In the genomic region with DNA sequence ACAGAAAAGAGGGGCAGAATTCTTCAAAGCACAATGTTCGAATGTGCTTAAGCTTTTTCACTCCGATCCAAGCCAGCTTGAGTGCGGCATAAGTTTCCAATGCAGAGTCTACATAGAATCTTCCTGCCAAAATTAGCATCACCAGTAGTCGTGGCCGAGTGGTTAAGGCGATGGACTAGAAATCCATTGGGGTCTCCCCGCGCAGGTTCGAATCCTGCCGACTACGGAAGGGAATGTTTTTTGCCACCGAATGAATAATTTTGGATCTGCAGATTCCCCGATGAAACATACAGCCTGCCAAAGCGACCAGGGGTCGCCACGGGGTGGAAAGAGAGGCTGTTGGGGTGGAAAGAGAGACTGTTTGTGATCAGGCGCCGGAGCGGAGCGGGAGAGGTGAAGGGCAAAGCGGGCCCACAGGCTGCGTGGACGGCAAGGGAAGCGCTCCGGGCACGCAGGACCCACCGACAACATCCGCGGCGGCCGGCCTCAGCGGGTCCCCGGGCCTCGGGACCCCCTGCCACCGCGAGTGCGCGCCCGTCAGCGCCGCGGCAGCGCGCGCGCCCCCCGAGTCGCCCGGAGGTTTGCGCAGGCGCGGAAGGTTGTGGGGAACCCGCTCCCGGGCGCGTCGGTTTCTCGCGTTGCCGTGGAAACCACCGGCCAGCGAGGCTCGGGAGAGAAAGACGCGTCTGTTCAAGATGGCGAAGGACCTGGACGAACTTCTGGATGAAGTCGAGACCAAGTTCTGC, we compare ENCODE assay signal across 7 mouse cellular contexts. TPM values are rescaled to one million over a fixed set of nuclear protein-coding genes. Genes with fewer than 3 reads are reported as not detected.
A peak's percentile ranks its signal among the peaks of the same experiment; 100 is the strongest.
DNase-seq lines count a peak whose midpoint lies in the region; ATAC-seq and TF ChIP-seq lines count a peak whose summit lies in the region.

A gene (plus strand): TSS at position 579 of the 746 bp plus-strand sequence.

- H3K9ac ChIP-seq in intestine, postnatal 0 days (ENCODE audit: low read depth, low read length): peak within 1 kb of the TSS; percentile 97
- peak within 1 kb of the TSS; percentile 81 for H3K9ac ChIP-seq in midbrain, embryonic 12.5 days (replicated peaks)

- no peak for TF ChIP-seq CTCF in intestine, postnatal 0 days (IDR thresholded peaks at IDR 0.05; ENCODE audit: low read depth)
- TF ChIP-seq CTCF in small intestine, adult 2 months (IDR thresholded peaks at IDR 0.05; ENCODE audit: extremely low read depth, insufficient read length, insufficient replicate concordance, low read depth, low read length): no peak

- no peak for TF ChIP-seq POLR2A in small intestine, adult 2 months (IDR thresholded peaks at IDR 0.05; ENCODE audit: low read depth, low read length)

- peak; percentile 92 for ATAC-seq in intestine, postnatal 0 days
- peak; percentile 89 for ATAC-seq in midbrain, embryonic 12.5 days (ENCODE audit: low FRiP score, low read depth)

- H3K9me3 ChIP-seq in intestine, postnatal 0 days (ENCODE audit: control insufficient read depth): no peaks in the 10 kb centered on the region
- H3K9me3 ChIP-seq in midbrain, embryonic 12.5 days: no peaks in the 10 kb centered on the region

- DNase-seq in adrenal gland, adult 8-10 months: peak; percentile 88
- DNase-seq in embryo, embryonic 9.5 days (ENCODE audit: extremely low spot score): peak; percentile 96
- no peak for DNase-seq in gonadal fat pad, adult 2 months (ENCODE audit: low read depth)
- DNase-seq in left cerebral cortex, postnatal 4 days: peak; percentile 97

- peak within 1 kb of the TSS; percentile 98 for H3K27ac ChIP-seq in intestine, postnatal 0 days (ENCODE audit: low read depth, low read length)
- H3K27ac ChIP-seq in midbrain, embryonic 12.5 days (replicated peaks): peak within 1 kb of the TSS; percentile 99
- H3K27ac ChIP-seq in small intestine, adult 2 months (ENCODE audit: insufficient read depth, low read depth, low read length): peak within 1 kb of the TSS; percentile 84

- no peaks in the 10 kb centered on the region for H3K27me3 ChIP-seq in intestine, postnatal 0 days (replicated peaks; ENCODE audit: control insufficient read depth, insufficient read depth, low read length)
- no peaks in the 10 kb centered on the region for H3K27me3 ChIP-seq in midbrain, embryonic 12.5 days
- no peaks in the 10 kb centered on the region for H3K27me3 ChIP-seq in small intestine, adult 2 months (ENCODE audit: control insufficient read depth, insufficient read depth, low read length)

- H3K4me1 ChIP-seq in intestine, postnatal 0 days (replicated peaks; ENCODE audit: control insufficient read depth, insufficient read depth, low read length): no peaks in the 10 kb centered on the region
- peaks cover 12% of the 10 kb centered on the region for H3K4me1 ChIP-seq in midbrain, embryonic 12.5 days
- H3K4me1 ChIP-seq in small intestine, adult 2 months (ENCODE audit: control insufficient read depth, insufficient read depth, insufficient read length, low read length): peaks cover 5% of the 10 kb centered on the region; the same call in 1 of the 2 replicates

- H3K4me2 ChIP-seq in intestine, postnatal 0 days (replicated peaks; ENCODE audit: low read depth): peak within 1 kb of the TSS; percentile 87
- H3K4me2 ChIP-seq in midbrain, embryonic 12.5 days (replicated peaks): peak within 1 kb of the TSS; percentile 65

- under 1% methylated on average over 68 of the region's 68 CpGs for WGBS in intestine, postnatal 0 days
- WGBS in midbrain, embryonic 12.5 days: under 1% methylated on average over 68 of the region's 68 CpGs
- under 1% methylated on average over 68 of the region's 68 CpGs for WGBS in small intestine, adult 2 months

- intact Hi-C loops in left cerebral cortex, postnatal 4 days (cut with DNase I): no loop called here

- H3K36me3 ChIP-seq in intestine, postnatal 0 days (ENCODE audit: control insufficient read depth, insufficient read depth): no peaks in the 10 kb centered on the region
- H3K36me3 ChIP-seq in midbrain, embryonic 12.5 days: peaks cover 3% of the 10 kb centered on the region; the same call in 1 of the 2 replicates
- no peaks in the 10 kb centered on the region for H3K36me3 ChIP-seq in small intestine, adult 2 months (ENCODE audit: control insufficient read depth, insufficient read depth, low read length)

- peak within 1 kb of the TSS; percentile 97 for H3K4me3 ChIP-seq in intestine, postnatal 0 days (ENCODE audit: low read depth, low read length)
- peak within 1 kb of the TSS; percentile 86 for H3K4me3 ChIP-seq in midbrain, embryonic 12.5 days
- H3K4me3 ChIP-seq in small intestine, adult 2 months (ENCODE audit: low read depth, low read length): peak within 1 kb of the TSS; percentile 87

RNA-seq across cellular contexts. Expression of the gene that starts here (rescaled TPM):
- 10 to 100 TPM; 22.0 to 33.7 (median 27.6) TPM for total RNA-seq in adrenal gland, adult 8-10 months (2022)
- polyA plus RNA-seq in gonadal fat pad, adult 2 months (2012; rRNA removed): 10.7 and 11.8 TPM in 2 replicates
- 10.5 and 11.5 TPM in 2 replicates for polyA plus RNA-seq in intestine, postnatal 0 days (2015; fragmentation: Nextera tagmentation; extraction: Ambion mirVana)
- total RNA-seq in left cerebral cortex, postnatal 4 days (2021): 10 to 100 TPM; 18.4 to 21.0 TPM
- polyA plus RNA-seq in midbrain, embryonic 12.5 days (2016; fragmentation: Nextera tagmentation; extraction: Ambion mirVana): 45.7 and 46.9 TPM in 2 replicates
- 0.44 and 0.55 TPM in 2 replicates for polyA plus RNA-seq in small intestine, adult 2 months (2012; rRNA removed)
